Mouse (Mus musculus) liver, embryonic 14.5 days (tissue): ENCODE results near the gene Fbxo3. TPM values are rescaled to one million over a fixed set of nuclear protein-coding genes. Genes with fewer than 3 reads are reported as not detected.
"Not testable (repeated sequence)": the region's sequence is repeated elsewhere in the genome, so short reads cannot be mapped to it uniquely, and the experiment has no call there.

Experiments used
- ATAC-seq: fragments of 200-750 bp; cut with Nextera tagmentation; 2 replicates; pipeline ENCODE4 v1.8.0; 2017; ENCODE audit warnings: moderate number of reproducible peaks, mild to moderate bottlenecking, moderate library complexity; ENCODE audit not compliant: insufficient read depth
- DNase-seq, 3 experiments: peaks; one replicate each; pipeline ENCODE4 v3.0.0-alpha.2; 2012 to 2013; ENCODE audit warnings: low read depth in 3 of 3, low spot score in 3 of 3
- H3K27ac ChIP-seq: fragments of 300-500 bp; sonication (generic); 2 replicates; pipeline ENCODE4 v1.5.1; 2014; ENCODE audit warnings: moderate library complexity, mild to moderate bottlenecking, control low read depth, inconsistent platforms
- H3K27me3 ChIP-seq: fragments of 300-500 bp; sonication (generic); 2 replicates; pipeline ENCODE4 v1.6.1; 2014; ENCODE audit warnings: mild to moderate bottlenecking, low read length, moderate library complexity; ENCODE audit not compliant: control insufficient read depth, insufficient read depth
- H3K36me3 ChIP-seq: fragments of 300-500 bp; sonication (generic); replicated peaks from 2 replicates; pipeline ENCODE4 v1.6.1; 2014; ENCODE audit warnings: low read depth; ENCODE audit not compliant: control insufficient read depth, insufficient read depth
- H3K4me1 ChIP-seq, 2 experiments: fragments of 200-500 bp in 1 of 2; fragments of 300-500 bp in 1 of 2; sonication (generic) in 1 of 2; replicated peaks; 2 replicates each; pipeline ENCODE4 v1.6.1; 2012 to 2014; ENCODE audit warnings: antibody characterized with exemption in 1 of 2, inconsistent platforms in 1 of 2, low read length in 1 of 2; ENCODE audit not compliant: control insufficient read depth in 2 of 2, insufficient read depth in 2 of 2
- H3K4me2 ChIP-seq: fragments of 300-500 bp; sonication (generic); 2 replicates; pipeline ENCODE4 v1.6.1; 2014; ENCODE audit warnings: low read depth, mild to moderate bottlenecking, control low read depth, moderate library complexity
- H3K4me3 ChIP-seq, 2 experiments: fragments of 200-500 bp in 1 of 2; fragments of 300-500 bp in 1 of 2; sonication (generic) in 1 of 2; 2 replicates each; pipeline ENCODE4 v1.5.1; 2012 to 2014; ENCODE audit warnings: low read depth in 2 of 2, low read length in 2 of 2, mild to moderate bottlenecking in 2 of 2, control low read depth in 1 of 2, inconsistent platforms in 1 of 2, moderate library complexity in 1 of 2; ENCODE audit not compliant: insufficient read depth in 1 of 2
- H3K9ac ChIP-seq: fragments of 300-500 bp; sonication (generic); replicated peaks from 2 replicates; pipeline ENCODE4 v1.6.1; 2014; ENCODE audit warnings: mild to moderate bottlenecking, control low read depth, moderate library complexity
- H3K9me3 ChIP-seq: fragments of 300-500 bp; sonication (generic); 2 replicates; pipeline ENCODE4 v1.6.1; 2016; ENCODE audit warnings: low read length, mixed read lengths; ENCODE audit not compliant: control insufficient read depth
- CTCF ChIP-seq: IDR thresholded peaks from 2 replicates; pipeline ENCODE4 v1.5.1; 2016; ENCODE audit warnings: antibody characterized with exemption, low read depth, control low read depth
- EP300 ChIP-seq: IDR thresholded peaks from 2 replicates; pipeline ENCODE4 v1.6.1; 2016; ENCODE audit warnings: antibody characterized with exemption, low read depth
- WGBS: fragments of 180-500 bp; shearing (Covaris S2); extraction: QIAGEN DNeasy Blood & Tissue Kit; methylation state at CpG from one replicate; pipeline ENCODE4 v1.1.7; 2014; ENCODE audit not compliant: insufficient replicate concordance; 5-methylcytosine and 5-hydroxymethylcytosine counted together
- polyA plus RNA-seq, 2 experiments: library from polyadenylated mRNA; depleted of rRNA in 1 of 2; stranded (reverse) in 1 of 2; unstranded in 1 of 2; fragments of >200 nt; fragmentation: Nextera tagmentation in 1 of 2; extraction: Ambion mirVana in 1 of 2; gene quantifications; 2 replicates each; pipeline versions ENCODE4 v1.2.1 to v1.2.3; 2012 to 2014

Fbxo3 gene
- polyA plus RNA-seq, 2 experiments = 28.7 to 45.9 TPM

GRCm38 (mm10) chr2:104109528-104109927, 82.0 kb downstream of the Fbxo3 start:
- Histone ChIP-seq H3K9me3 (no peaks in the 10 kb centered on the region), H3K4me3 (no peak overlapping the region), H3K9ac (no peak overlapping the region), H3K27ac (no peak overlapping the region), H3K27me3 (no peaks in the 10 kb centered on the region), H3K4me1 (peaks cover 9 to 27% of the 10 kb centered on the region in 2 experiments), H3K36me3 (peaks cover 25% of the 10 kb centered on the region), H3K4me2 (no peak overlapping the region)
- peak; percentile 12; the same call in 1 of the 2 replicates for ATAC-seq
- DNase-seq = no peak
- WGBS = 17% methylated on average over 2 of the region's 2 CpGs
- no peak for TF ChIP-seq EP300
- no peak for TF ChIP-seq CTCF

- DNase-seq (no peak), ATAC-seq (no peak)
- Histone ChIP-seq H3K27me3 (no peaks in the 10 kb centered on the region), H3K36me3 (peaks cover 24% of the 10 kb centered on the region), H3K4me3 (no peak overlapping the region), H3K4me1 (peaks cover 9 to 24% of the 10 kb centered on the region in 2 experiments), H3K4me2 (no peak overlapping the region), H3K9ac (no peak overlapping the region), H3K9me3 (no peaks in the 10 kb centered on the region), H3K27ac (no peak overlapping the region)
- 69% methylated on average over 4 of the region's 4 CpGs for WGBS
- TF ChIP-seq CTCF (no peak), EP300 (no peak)
These were observed 82.5 kb downstream of the Fbxo3 start for GRCm38 (mm10) chr2:104110031-104110430.

DNA sequence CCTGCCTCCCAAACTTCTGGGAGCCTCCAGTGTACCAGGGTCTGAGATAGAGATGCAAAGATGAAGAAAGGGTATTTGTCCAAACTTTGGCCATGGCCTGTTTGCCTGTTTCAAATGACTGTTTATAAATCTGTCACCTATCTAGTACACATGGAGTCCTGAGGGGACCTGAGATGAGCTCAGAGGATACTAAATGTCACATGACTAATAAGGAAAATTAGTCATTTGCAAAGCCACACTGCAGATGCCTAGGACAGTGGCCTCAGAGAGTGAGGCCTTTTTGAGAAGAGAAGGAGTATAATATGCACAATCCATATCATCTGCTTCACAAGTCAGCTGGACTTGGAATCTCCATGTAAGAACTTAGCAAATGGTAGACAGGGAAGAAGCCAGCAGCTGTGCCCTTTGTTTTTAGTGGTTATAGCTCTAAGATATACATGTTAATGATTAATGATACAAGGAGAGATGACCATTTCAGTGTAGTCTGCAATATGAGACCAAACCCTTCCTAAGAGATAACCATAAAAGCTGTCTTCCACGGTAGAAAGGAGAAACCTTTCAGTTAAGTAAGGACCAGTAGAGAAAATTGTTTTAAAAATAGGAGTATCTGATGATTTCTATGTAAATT, 83.8 kb downstream of the Fbxo3 start:
- H3K4me3 ChIP-seq, H3K27ac ChIP-seq, H3K27me3 ChIP-seq, H3K4me2 ChIP-seq, H3K9me3 ChIP-seq, H3K9ac ChIP-seq, DNase-seq, ATAC-seq: not testable (repeated sequence)
- Histone ChIP-seq H3K4me1 (peaks cover 9 to 23% of the 10 kb centered on the region in 2 experiments), H3K36me3 (peaks cover 15% of the 10 kb centered on the region)
- no CpG with 5 or more reads among the region's 1 CpGs for WGBS

Other genes with a start within 250 kb of the Fbxo3 start
- gene Caprin1, start 230.1 kb upstream of the Fbxo3 start, polyA plus RNA-seq (2012; rRNA removed) = 53.8 and 71.3 TPM in 2 replicates
- 118 and 134 TPM in 2 replicates for gene Caprin1, start 230.1 kb upstream of the Fbxo3 start, polyA plus RNA-seq (2014; fragmentation: Nextera tagmentation; extraction: Ambion mirVana)
- 108 and 152 TPM in 2 replicates for gene Lmo2, start 69.7 kb upstream of the Fbxo3 start, polyA plus RNA-seq (2012; rRNA removed)
- gene Lmo2, start 69.7 kb upstream of the Fbxo3 start, polyA plus RNA-seq (2014; fragmentation: Nextera tagmentation; extraction: Ambion mirVana) = 143 and 165 TPM in 2 replicates
- gene 4931422A03Rik, start 640 bp downstream of the Fbxo3 start, polyA plus RNA-seq (2012; rRNA removed) = not detected in 2 replicates
- gene 4931422A03Rik, start 640 bp downstream of the Fbxo3 start, polyA plus RNA-seq (2014; fragmentation: Nextera tagmentation; extraction: Ambion mirVana) = 0.52 and 0.86 TPM in 2 replicates
- 0.03 and 0.06 TPM in 2 replicates for gene Gm10912, start 38.1 kb downstream of the Fbxo3 start, polyA plus RNA-seq (2012; rRNA removed)
- not detected in 2 replicates for gene Gm10912, start 38.1 kb downstream of the Fbxo3 start, polyA plus RNA-seq (2014; fragmentation: Nextera tagmentation; extraction: Ambion mirVana)
- gene Gm10799, start 40.8 kb downstream of the Fbxo3 start, polyA plus RNA-seq (2012; rRNA removed) = not detected in 2 replicates
- not detected in 2 replicates for gene Gm10799, start 40.8 kb downstream of the Fbxo3 start, polyA plus RNA-seq (2014; fragmentation: Nextera tagmentation; extraction: Ambion mirVana)
- 9.3 and 12.2 TPM in 2 replicates for gene Cd59b, start 42.1 kb downstream of the Fbxo3 start, polyA plus RNA-seq (2012; rRNA removed)
- gene Cd59b, start 42.1 kb downstream of the Fbxo3 start, polyA plus RNA-seq (2014; fragmentation: Nextera tagmentation; extraction: Ambion mirVana) = 14.3 and 16.6 TPM in 2 replicates
- gene Cd59a, start 68.1 kb downstream of the Fbxo3 start, polyA plus RNA-seq (2012; rRNA removed) = 29.4 and 41.3 TPM in 2 replicates
- gene Cd59a, start 68.1 kb downstream of the Fbxo3 start, polyA plus RNA-seq (2014; fragmentation: Nextera tagmentation; extraction: Ambion mirVana) = 88.5 and 94.7 TPM in 2 replicates
- gene A930018P22Rik, start 95.0 kb downstream of the Fbxo3 start, polyA plus RNA-seq (2012; rRNA removed) = 0.22 and 0.23 TPM in 2 replicates
- gene A930018P22Rik, start 95.0 kb downstream of the Fbxo3 start, polyA plus RNA-seq (2014; fragmentation: Nextera tagmentation; extraction: Ambion mirVana) = 0.63 and 0.93 TPM in 2 replicates